Mouse (Mus musculus) adrenal gland, adult 2 months (tissue): Measurements from ENCODE around the gene Cyp2w1. TPM values are rescaled to one million over a fixed set of nuclear protein-coding genes. Genes with fewer than 3 reads are reported as not detected.
"Not testable (repeated sequence)": the region's sequence is repeated elsewhere in the genome, so short reads cannot be mapped to it uniquely, and the experiment has no call there.

Source experiments
- DNase-seq: peaks from one replicate; pipeline ENCODE4 v3.0.0; 2021
- polyA plus RNA-seq: library from polyadenylated mRNA; depleted of rRNA; stranded (reverse); fragments of >200 nt; gene quantifications from 2 replicates; pipeline ENCODE4 v1.2.3, GENCODE M21; 2012
- total RNA-seq, 2 experiments: library from RNA; stranded (reverse); gene quantifications; 2 replicates each; pipeline ENCODE4 v1.2.3; 2021

The Cyp2w1 gene
- total and polyA plus RNA-seq, 3 experiments: not detected

DNA sequence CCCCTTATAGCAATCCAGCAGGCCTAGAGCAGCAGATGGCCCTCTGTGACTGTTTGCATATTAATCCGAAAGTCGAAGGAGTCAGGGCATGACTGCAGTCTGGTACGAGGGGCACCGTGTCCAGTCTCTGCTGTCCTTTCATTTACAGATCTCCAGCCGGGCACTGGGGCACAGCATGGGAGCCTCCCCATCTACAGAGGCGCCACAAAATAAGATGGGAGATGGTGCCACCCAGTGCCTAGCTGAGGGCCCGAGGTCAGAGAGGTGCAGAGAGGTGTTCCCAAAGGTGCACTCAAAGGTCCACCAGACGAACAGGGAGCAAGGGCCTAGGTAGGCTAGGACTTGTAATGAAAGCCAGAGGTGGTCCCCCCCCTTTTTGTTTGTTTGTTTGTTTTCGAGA, 30.8 kb downstream of the Cyp2w1 start:
- no peak for DNase-seq

DNA sequence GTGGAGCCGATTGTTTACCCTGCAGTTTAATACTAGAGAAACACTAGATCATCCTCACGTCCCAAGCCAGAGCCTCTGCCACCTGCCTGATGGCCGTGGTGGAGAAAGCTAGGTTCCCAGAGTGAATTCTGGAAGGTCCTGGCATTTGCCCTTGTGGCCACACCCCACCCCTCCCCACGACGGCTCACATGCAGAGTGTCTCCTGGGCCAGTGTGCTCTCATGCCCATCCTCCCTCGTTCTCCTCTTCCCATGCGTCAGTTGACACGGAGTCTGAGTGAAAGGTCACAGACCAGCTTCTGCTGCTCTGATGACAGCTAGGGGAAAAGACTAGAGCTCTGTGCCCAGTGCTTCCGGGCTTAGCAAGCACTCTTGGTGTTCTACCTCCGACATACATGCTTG, 32.1 kb downstream of the Cyp2w1 start:
- peak; percentile 76 for DNase-seq

DNA sequence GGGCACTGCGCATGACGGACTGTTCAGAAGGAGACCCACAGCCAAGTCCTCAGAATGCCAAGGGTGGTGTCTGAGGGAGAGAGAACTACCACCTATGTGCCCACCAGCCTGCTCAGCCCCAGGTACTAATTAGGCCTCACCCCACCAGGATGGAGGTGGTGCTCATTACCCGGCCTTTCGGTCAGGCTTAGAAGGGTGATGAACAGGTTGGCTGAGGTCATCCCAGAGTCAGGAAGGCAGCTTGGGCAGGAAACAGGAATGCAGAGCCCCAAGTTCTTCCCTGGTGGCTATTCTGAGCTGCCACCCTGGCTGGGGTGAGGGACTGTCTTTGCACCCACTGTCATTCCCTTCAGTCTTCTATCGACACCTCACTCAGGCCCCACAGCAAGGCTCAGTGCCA, 33.6 kb downstream of the Cyp2w1 start:
- DNase-seq: no peak

DNA sequence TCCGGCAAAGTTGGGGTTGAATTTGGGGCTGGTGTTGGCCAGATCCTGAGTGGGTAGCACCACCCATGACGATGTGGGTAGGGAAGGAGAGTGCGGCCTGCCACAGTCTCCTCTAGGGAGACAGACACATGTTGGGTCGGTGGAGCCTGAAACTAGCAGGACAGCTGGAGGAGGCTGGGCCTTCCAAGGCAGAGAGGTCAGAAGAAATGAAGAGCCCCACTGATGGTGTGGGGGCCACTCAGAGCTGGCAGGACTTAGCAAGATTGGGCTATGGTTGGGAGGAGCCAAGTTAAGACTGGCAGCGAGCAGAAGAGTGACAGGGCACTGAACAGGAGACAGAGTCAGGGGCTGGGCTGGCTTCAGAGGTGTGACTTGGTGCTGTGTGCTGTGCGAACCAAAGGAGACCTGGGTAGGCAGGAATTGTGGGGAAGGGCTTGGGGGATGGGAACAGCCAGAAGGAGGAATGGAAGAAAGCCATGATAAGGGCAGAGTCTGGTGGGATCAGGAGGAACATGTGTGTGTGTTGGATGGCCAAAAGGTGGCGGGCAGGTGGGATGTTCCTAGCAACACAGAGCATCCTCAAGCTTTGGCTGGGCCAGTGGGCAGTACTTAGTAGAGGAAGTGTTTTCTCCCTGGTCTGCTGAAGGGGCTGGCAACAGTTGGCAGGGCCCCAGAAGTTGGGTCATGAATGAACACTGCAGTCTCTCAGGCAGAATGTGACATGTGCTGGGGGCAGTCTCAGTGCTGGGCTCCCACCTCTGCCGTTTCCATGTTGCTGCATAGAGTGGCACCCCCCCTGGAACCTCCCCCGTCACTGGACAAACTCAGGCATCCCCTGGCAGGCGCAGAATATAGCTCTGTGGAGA, 35.1 kb downstream of the Cyp2w1 start:
- no peak for DNase-seq

DNA sequence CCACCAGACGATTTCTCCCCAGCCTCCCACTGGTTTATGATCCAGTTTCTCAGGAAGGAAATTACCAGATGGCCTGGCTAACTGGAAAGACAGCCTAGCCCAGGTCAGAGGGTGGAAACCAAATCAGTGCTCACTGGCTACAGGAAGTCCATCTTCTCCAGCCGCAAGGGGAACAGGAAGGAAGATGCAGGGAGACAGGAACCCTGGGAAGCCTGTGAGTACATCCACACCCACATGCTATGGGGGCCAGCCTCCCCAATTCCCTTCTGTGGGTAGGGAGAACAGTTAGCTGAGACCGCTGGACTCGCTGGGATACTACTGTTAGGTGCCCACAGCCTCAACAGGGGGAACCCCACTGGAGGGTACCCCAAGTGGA, 35.8 kb downstream of the Cyp2w1 start:
- no peak for DNase-seq

DNA sequence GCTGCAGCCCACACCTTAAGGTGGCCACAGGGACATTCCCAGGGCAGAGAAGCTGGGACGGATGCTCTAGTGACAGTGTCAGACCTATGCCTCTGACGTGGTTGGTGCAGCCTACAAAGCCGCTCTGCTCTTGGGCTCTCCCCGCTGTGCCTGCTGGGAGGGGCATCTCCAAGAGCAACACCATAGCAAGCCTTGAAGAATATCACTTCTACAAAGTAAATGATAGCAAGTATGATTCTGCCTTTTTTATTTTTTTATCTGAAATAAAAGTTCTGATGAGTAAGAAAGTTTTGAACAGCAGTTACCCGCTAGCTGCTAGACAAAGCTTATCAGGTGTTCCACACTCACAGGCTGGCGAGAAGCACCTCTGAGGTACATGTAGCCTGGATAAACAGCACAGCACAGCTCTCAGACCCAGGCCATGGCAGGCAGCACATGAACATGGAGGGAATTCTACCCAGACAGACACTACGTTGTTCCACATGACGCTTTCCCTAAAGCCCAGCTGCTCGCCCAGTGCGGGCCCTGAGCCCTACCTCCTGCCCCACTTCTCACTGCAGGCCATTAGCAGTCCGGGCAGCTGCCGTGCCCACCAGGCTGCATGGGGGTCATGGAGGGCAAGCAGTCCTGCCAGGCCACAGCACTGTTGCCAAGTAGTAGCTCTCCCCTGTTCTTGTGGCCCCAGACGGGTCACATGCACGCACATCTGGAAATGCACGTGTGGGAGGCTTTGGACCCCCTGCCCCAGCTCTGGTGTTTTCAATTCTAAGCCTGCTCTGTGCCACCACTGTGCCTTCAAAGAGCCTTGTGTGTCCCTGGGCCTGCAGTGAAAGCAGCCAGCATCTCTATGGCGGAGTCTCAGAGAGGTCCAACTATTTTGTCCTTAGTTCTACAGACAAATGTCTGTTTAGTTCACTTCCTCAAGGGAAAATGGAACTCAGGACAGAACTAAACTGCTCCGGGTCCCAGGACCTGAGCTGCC, 36.6 kb downstream of the Cyp2w1 start:
- DNase-seq: no peak

DNA sequence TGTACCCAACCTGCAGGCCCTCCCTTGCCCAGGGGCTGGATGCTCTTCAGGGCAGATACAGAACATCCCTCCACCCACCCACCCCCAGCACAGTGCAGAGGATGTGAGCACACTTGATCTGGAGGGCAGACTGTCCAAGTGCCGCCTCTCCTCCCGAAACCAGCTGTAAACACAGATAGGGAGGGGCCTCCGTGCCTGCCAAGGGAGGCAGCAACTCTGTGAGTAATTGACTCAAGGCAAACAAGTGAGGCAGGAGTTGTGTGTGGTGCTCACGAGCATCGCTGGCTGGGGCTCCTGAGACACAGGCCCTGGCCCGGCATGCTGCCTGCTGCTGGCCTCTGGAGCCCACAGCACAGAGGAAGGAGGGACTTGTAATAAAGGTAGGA, 37.3 kb downstream of the Cyp2w1 start:
- DNase-seq: peak; percentile 84

DNA sequence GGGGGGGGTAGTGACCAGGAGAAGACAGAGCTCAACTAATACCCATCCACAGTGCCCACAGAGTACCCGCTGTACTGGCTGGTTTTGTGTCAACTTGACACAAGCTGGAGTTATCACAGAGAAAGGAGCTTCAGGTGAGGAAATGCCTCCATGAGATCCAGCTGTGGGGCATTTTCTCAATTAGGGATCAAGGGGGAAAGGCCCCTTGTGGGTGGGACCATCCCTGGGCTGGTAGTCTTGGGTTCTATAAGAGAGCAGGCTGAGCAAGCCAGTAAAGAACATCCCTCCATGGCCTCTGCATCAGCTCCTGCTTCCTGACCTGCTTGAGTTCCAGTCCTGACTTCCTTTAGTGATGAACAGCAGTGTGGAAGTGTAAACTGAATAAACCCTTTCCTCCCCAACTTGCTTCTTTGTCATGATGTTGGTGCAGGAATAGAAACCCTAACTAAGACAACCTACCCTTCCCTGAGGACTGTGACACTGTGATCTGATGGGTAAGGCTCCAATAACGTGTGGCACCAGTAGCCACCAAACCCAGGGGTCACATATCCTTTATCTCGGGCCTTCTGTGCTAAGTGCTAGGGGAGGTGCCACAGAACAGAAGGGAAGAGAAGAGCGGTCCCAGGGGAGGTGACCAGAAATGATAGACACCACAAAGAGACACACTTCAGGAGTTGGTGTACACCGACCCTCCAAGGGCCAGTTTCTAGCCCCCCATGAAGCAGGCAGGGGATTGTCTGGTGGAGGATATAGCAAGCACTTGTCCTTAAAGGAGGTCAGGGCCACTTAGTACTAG, 38.1 kb downstream of the Cyp2w1 start:
- DNase-seq: not testable (repeated sequence)

DNA sequence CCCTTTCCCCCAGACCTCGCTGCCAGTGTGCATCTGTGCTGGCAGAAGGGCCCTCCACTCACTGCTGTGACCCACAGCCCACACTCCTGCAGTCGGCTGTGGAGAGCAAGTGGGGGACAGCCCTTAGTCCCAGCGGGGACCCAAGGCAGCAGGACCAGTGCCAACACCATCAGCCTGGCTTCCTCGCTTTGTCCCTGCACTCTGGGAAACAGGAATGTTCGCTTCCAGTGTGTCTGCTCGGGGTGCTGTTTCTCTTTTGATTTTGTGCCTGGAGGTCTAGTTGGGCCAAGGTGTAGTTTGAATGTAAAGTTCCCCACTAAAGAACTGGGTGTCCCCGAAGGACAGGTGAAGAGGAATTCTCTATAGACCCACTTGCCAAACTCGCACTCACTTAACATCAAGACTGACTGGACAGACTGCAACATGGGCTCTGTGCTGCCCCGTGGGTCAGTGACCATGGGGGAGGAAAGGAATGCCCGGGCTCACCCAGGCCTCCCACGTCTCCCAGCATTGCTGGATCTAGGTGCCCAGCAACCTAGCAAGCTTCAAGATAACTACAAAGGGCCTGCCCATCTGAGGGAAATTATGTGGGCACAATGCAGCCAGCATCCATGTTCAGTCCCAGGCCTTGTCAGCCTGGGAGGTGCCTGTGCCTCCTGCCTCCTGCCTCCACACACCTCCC, 39.0 kb downstream of the Cyp2w1 start:
- no peak for DNase-seq

DNA sequence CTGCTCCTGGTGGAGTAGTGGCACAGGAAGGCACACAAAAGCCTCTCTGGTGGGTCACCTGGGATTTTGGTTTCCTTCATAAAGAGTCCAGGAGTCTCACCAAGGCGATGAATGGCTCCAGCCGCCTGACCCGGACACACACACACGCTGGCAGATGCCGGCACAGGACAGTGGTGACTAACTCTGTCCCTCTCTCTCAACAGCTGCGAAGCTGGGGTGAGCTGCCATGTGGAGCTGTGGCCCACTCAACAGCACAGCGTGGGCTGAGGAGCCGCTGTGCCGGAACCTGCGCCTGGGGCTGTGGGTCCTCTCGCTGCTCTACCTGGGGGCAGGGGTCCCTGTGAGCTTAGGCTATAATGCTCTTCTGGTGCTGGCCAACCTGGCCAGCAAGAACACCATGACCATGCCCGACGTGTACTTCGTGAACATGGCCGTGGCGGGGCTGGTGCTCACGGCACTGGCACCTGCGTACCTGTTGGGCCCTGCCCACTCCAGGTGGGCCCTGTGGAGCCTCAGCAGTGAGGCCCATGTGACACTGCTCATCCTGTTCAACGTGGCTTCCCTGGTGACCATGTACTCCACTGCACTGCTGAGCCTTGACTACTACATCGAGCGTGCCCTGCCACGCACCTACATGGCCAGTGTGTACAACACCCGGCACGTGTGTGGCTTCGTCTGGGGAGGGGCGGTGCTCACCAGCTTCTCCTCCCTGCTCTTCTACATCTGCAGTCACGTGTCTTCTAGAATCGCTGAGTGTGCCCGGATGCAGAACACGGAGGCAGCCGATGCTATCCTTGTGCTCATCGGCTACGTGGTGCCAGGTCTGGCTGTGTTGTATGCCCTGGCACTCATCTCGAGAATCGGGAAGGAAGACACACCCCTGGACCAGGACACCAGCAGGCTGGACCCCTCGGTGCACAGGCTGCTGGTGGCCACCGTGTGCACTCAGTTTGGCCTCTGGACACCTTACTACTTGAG, 40.1 kb downstream of the Cyp2w1 start:
- no peak for DNase-seq

DNA sequence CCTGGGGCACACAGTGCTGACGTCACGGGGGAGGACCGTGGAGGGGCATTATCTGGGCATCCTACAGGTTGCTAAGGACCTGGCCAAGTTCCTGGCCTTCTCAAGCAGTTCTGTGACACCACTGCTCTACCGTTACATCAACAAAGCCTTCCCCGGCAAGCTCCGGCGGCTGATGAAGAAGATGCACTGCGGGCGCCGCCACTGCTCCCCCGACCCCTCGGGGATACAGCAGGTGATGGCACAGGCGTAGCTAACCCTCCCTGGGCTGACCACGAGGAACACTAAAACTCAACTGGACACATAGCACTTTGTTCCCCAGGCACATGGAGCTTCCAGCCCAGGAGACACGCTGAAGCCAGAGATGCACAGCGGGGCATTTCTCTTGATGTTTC, 40.8 kb downstream of the Cyp2w1 start:
- DNase-seq: no peak

DNA sequence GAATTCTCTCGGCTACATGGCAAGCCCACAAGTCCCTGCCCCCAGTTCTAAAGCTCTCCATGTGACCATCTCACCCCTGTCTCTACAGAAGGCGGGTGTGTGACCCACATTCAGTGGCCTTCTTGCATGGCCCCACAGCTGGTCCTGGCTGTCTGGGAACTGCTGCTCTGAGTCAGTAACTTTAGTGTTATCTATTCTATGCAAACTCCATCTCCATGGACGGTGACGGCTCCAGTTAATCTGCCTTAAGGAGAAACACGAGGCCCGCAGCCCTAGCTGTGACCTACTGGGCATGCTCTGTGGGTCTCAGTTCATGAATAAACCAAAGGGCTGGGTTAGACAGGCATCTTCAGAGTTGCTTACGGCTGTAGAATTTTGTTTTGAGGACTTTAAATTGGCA, 42.0 kb downstream of the Cyp2w1 start:
- no peak for DNase-seq

DNA sequence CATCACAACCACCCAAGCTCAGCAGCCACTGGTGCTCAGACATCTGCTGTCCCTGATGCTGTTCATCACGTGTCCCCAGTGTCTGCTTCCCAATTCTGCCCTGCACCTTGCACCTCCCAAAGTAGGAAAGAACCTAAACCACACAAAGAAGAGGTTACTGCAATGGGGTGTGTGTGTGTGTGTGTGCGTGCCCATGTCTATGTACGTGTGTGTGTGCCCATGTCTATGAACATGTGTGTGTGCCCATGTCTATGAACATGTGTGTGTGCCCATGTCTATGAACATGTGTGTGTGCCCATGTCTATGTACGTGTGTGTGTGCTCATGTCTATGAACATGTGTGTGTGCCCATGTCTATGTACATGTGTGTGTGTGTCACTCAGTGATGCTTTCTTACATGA, 43.1 kb downstream of the Cyp2w1 start:
- DNase-seq: no peak

DNA sequence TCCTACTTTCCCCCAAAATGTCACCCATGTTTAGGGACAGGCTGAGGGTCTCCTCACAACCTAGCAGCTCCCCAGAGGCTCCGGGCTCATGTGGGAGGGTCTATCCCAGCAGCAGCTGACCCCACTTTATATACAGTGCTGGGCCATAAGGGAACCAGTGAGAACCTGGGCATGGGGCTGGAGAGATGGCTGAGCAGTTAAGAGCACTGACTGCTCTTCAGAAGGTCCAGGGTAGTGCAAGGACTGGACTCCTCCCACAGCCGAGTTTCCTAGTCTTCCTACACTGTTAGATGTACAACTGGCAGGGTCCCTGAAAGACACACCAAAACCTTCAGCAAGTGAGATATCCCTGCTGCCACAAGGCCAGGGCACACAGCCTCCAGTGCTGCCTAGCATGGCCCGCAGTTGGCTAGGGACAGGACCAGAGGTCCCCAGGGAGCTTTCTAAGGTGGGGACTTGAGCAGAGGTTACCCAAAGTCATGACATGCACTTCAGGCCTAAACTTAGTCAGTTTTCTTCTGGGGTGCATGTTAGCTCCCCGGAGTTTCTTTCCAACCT, 45.0 kb downstream of the Cyp2w1 start:
- no peak for DNase-seq

DNA sequence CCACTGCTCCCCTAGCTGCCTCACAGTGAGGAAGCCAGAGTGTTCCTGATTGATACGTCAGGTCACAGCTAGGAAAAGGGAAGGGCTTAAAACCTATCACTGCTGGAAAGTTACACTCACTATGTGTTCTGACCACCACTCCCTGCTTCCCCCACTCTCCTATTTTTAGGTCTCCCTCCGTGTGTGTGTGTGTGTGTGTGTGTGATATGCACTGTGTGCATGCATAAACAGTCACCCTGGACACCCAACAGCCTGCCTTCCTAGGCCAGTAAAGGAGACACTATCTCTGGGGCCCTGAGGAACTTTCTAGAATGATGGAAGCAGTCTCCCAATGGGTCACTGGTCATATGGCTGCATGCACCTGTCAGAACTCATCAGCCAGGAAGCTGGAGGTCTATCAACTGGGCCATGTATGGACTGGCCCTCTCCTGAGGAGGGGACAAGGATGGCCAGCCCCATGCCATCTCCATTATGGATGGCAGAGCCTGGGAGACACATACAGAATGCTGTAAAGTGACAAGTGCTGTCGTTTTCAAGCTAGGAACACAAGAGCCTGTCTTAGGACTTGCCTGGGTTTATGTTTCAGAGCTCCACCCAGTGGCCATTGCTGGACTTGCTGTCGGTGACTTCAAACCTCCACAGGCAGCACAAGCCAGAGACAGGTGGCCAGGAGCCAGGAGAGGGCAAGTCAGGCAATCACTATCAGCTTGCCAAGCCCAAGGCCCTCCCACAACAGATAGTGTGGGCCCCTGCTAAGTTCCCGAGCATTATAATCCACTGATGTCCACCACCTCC, 45.7 kb downstream of the Cyp2w1 start:
- peak; percentile 93 for DNase-seq

DNA sequence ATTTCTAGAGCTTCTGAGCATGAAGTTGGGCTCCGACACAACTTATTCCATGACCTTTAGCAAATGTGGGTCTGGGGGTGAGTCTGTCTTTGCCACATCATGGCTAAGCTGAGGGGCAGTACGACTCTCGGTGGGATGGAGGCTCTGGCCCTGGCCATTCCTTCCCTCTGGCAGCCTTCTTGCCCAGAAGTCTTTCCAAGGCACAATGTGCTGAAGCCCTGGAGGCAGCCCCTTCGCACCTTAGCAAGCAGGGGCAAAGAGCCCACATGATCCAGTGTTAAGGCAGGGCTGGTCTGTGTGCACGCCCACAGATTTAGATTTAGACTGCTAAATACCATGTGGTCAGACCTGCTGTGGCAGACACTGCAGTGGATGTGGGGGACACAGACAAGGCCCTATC, 46.4 kb downstream of the Cyp2w1 start:
- no peak for DNase-seq

DNA sequence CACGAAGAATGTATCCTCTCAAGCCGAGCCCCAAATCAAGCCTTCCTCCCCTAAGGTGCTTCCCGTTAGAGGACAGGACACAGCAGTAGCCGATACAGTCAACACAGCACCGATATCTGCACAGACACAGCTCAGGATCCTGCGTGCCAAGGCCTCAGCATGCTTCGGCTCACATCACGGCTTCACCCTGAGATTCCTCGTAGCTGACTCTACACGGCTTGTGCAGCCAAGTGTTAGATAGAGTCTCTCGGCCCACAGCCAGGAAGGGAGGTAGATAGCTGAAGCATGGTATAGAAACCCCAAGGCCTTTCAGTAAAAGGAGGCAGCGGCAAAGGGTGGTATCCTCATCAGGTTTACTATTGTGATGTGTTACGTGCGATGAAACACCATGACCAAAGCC, 47.6 kb downstream of the Cyp2w1 start:
- no peak for DNase-seq

DNA sequence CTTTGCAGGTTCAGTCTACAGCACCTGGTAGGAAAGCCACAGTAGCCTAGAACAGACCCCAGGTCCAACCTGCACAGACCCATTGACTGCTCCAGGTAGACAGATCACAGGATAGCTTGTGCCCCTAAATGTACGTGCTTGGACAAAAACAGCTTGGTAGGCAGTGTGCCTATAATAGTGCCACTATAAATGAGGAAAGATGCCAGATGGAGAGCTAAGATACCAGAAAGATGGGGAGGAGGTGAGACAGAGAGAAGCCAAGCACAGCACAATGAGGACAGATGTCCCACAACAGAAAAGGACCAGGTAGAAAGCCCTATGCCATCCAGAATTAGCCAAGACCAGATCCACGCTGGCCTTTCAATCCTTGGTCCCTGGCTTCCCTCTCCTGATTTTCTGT, 49.7 kb downstream of the Cyp2w1 start:
- no peak for DNase-seq

DNA sequence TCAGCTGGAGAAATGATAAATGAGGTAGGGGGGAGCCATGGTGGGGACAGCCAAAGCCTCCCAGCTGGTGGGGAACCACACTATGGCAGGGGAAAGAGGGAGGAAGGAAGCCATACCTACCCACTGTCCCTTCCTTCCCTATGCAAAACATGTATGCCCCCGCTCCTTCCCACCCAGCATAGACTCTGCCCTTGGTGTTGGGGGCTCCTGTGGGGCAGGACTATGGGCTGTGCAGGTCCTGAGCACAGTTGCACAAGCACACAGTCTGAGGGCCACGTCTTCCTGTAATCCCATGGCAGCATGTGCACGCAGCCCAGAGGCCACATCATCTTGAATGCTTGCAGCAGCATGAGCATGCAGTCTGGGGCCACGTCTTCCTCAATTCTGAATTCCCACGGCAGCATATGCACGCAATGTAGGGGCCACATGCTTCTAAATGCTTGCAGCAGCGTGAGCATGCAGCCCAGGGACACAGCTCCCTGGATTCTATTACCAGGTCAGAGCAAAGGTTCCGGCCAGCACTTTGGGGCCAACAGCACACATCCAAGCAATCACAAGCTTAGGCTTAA, 51.4 kb downstream of the Cyp2w1 start:
- DNase-seq: no peak
